Mouse (Mus musculus) central nervous system, embryonic 14 days (tissue): ENCODE data around the gene Awat2. TPM values are rescaled to one million over a fixed set of nuclear protein-coding genes. Genes with fewer than 3 reads are reported as not detected.

Source experiments
- polyA plus RNA-seq: library from polyadenylated mRNA; depleted of rRNA; stranded (reverse); fragments of >200 nt; gene quantifications from 2 replicates; pipeline ENCODE4 v1.2.3, GENCODE M21; 2012; rRNA removed

The Awat2 gene
- 0.31 and 0.38 TPM in 2 replicates for polyA plus RNA-seq

GRCm38 (mm10) chrX:100442617-100443016 lies at the start of gene Awat2:
Gene Awat2 (minus strand): TSS chrX:100442717.

GRCm38 (mm10) chrX:100428693-100429092 lies 13.8 kb downstream of the Awat2 start, which contains the start of gene Otud6a:
Gene Otud6a (plus strand): TSS chrX:100429013.

Other genes with a start within 250 kb of the Awat2 start
- not detected in 2 replicates for gene Otud6a, start 13.7 kb downstream of the Awat2 start, polyA plus RNA-seq
- 52.7 and 57.8 TPM in 2 replicates for gene Igbp1, start 51.6 kb upstream of the Awat2 start, polyA plus RNA-seq
- gene Dgat2l6, start 82.1 kb upstream of the Awat2 start, polyA plus RNA-seq, result 0.01 TPM in 1 of 2 replicates, not detected in the other
- not detected in 2 replicates for gene Awat1, start 129.5 kb upstream of the Awat2 start, polyA plus RNA-seq
- 0.03 and 0.06 TPM in 2 replicates for gene P2ry4, start 152.2 kb upstream of the Awat2 start, polyA plus RNA-seq
- 0.09 and 0.17 TPM in 2 replicates for gene Arr3, start 162.8 kb upstream of the Awat2 start, polyA plus RNA-seq
- gene Kif4, start 183.0 kb upstream of the Awat2 start, polyA plus RNA-seq, result 10.7 and 16.5 TPM in 2 replicates
- 67.7 and 72.6 TPM in 2 replicates for gene Pdzd11, start 183.9 kb upstream of the Awat2 start, polyA plus RNA-seq